Mouse (Mus musculus) olfactory bulb, adult 2 months (tissue): ENCODE results near the gene Sv2c.

Experiments used
- CTCF ChIP-seq: fragments of 200-500 bp; IDR thresholded peaks from 2 replicates; pipeline ENCODE4 v1.5.1; 2012; ENCODE audit warnings: low read depth, mild to moderate bottlenecking, low read length, moderate library complexity; ENCODE audit not compliant: insufficient read depth
- POLR2A ChIP-seq: fragments of 200-500 bp; IDR thresholded peaks from 2 replicates; pipeline ENCODE4 v1.6.1; 2012; ENCODE audit warnings: mild to moderate bottlenecking, low read depth, low read length, moderate library complexity; ENCODE audit not compliant: insufficient read depth

- TF ChIP-seq POLR2A, result no peak
- no peak for TF ChIP-seq CTCF
These were observed 222.1 kb downstream of the Sv2c start for GRCm38 (mm10) chr13:95910270-95910669.
